Mouse (Mus musculus): ENCODE results near the gene Zfp286.

The Zfp286 gene

GRCm38 (mm10) chr11:62814625-62815024, 25.4 kb upstream of the Zfp286 start:
- H3K36me3 ChIP-seq (ENCODE audit: control insufficient read depth, insufficient read depth, low read length, poor library complexity, severe bottlenecking), result no peaks in the 10 kb centered on the region
- no peak for DNase-seq (ENCODE audit: low read depth, low spot score)
- H3K27me3 ChIP-seq (ENCODE audit: control insufficient read depth, insufficient read depth, low read length, poor library complexity, severe bottlenecking), result no peaks in the 10 kb centered on the region

- no peak for DNase-seq (ENCODE audit: low read depth, low spot score)
- Histone ChIP-seq H3K27me3 (ENCODE audit: control insufficient read depth, insufficient read depth, low read length, poor library complexity, severe bottlenecking) (no peaks in the 10 kb centered on the region), H3K36me3 (ENCODE audit: control insufficient read depth, insufficient read depth, low read length, poor library complexity, severe bottlenecking) (no peaks in the 10 kb centered on the region)
These were observed 24.8 kb upstream of the Zfp286 start for GRCm38 (mm10) chr11:62813970-62814624.

- no peak for DNase-seq (ENCODE audit: low read depth, low spot score)
- H3K27me3 ChIP-seq (ENCODE audit: control insufficient read depth, insufficient read depth, low read length, poor library complexity, severe bottlenecking), result no peaks in the 10 kb centered on the region
- H3K36me3 ChIP-seq (ENCODE audit: control insufficient read depth, insufficient read depth, low read length, poor library complexity, severe bottlenecking), result no peaks in the 10 kb centered on the region
These were observed 24.2 kb upstream of the Zfp286 start for GRCm38 (mm10) chr11:62813497-62813896.

- no peak for DNase-seq (ENCODE audit: low read depth, low spot score)
- H3K36me3 ChIP-seq (ENCODE audit: control insufficient read depth, insufficient read depth, low read length, poor library complexity, severe bottlenecking), result no peaks in the 10 kb centered on the region
- no peaks in the 10 kb centered on the region for H3K27me3 ChIP-seq (ENCODE audit: control insufficient read depth, insufficient read depth, low read length, poor library complexity, severe bottlenecking)
These were observed 23.0 kb upstream of the Zfp286 start for GRCm38 (mm10) chr11:62812268-62812667.

- Histone ChIP-seq H3K36me3 (ENCODE audit: control insufficient read depth, insufficient read depth, low read length, poor library complexity, severe bottlenecking) (no peaks in the 10 kb centered on the region), H3K27me3 (ENCODE audit: control insufficient read depth, insufficient read depth, low read length, poor library complexity, severe bottlenecking) (no peaks in the 10 kb centered on the region)
- peak; percentile 26 for DNase-seq (ENCODE audit: low read depth, low spot score)
These were observed 19.9 kb upstream of the Zfp286 start for GRCm38 (mm10) chr11:62809201-62809600.

- H3K27me3 ChIP-seq (ENCODE audit: control insufficient read depth, insufficient read depth, low read length, poor library complexity, severe bottlenecking), result no peaks in the 10 kb centered on the region
- H3K36me3 ChIP-seq (ENCODE audit: control insufficient read depth, insufficient read depth, low read length, poor library complexity, severe bottlenecking), result no peaks in the 10 kb centered on the region
- DNase-seq (ENCODE audit: low read depth, low spot score), result peak; percentile 13
These were observed 18.7 kb upstream of the Zfp286 start for GRCm38 (mm10) chr11:62807965-62808364.

- Histone ChIP-seq H3K36me3 (ENCODE audit: control insufficient read depth, insufficient read depth, low read length, poor library complexity, severe bottlenecking) (no peaks in the 10 kb centered on the region), H3K27me3 (ENCODE audit: control insufficient read depth, insufficient read depth, low read length, poor library complexity, severe bottlenecking) (no peaks in the 10 kb centered on the region)
- DNase-seq (ENCODE audit: low read depth, low spot score), result no peak
These were observed 14.9 kb upstream of the Zfp286 start for GRCm38 (mm10) chr11:62804119-62804518.

- no peaks in the 10 kb centered on the region for H3K36me3 ChIP-seq (ENCODE audit: control insufficient read depth, insufficient read depth, low read length, poor library complexity, severe bottlenecking)
- no peak for DNase-seq (ENCODE audit: low read depth, low spot score)
- H3K27me3 ChIP-seq (ENCODE audit: control insufficient read depth, insufficient read depth, low read length, poor library complexity, severe bottlenecking), result no peaks in the 10 kb centered on the region
These were observed 315 bp upstream of the Zfp286 start for GRCm38 (mm10) chr11:62789617-62789936.

- peaks cover 4% of the 10 kb centered on the region; the same call in 1 of the 2 replicates for H3K36me3 ChIP-seq (ENCODE audit: control insufficient read depth, insufficient read depth, low read length, poor library complexity, severe bottlenecking)
- no peaks in the 10 kb centered on the region for H3K27me3 ChIP-seq (ENCODE audit: control insufficient read depth, insufficient read depth, low read length, poor library complexity, severe bottlenecking)
- DNase-seq (ENCODE audit: low read depth, low spot score), result no peak
These were observed 12.8 kb downstream of the Zfp286 start for GRCm38 (mm10) chr11:62776510-62776909.

- Histone ChIP-seq H3K36me3 (ENCODE audit: control insufficient read depth, insufficient read depth, low read length, poor library complexity, severe bottlenecking) (no peaks in the 10 kb centered on the region), H3K27me3 (ENCODE audit: control insufficient read depth, insufficient read depth, low read length, poor library complexity, severe bottlenecking) (no peaks in the 10 kb centered on the region)
- no peak for DNase-seq (ENCODE audit: low read depth, low spot score)
These were observed 28.4 kb downstream of the Zfp286 start for GRCm38 (mm10) chr11:62760755-62761457.

- Histone ChIP-seq H3K27me3 (ENCODE audit: control insufficient read depth, insufficient read depth, low read length, poor library complexity, severe bottlenecking) (no peaks in the 10 kb centered on the region), H3K36me3 (ENCODE audit: control insufficient read depth, insufficient read depth, low read length, poor library complexity, severe bottlenecking) (no peaks in the 10 kb centered on the region)
- DNase-seq (ENCODE audit: low read depth, low spot score), result no peak
These were observed 30.8 kb downstream of the Zfp286 start for GRCm38 (mm10) chr11:62758491-62758890.

- no peaks in the 10 kb centered on the region for H3K27me3 ChIP-seq (ENCODE audit: control insufficient read depth, insufficient read depth, low read length, poor library complexity, severe bottlenecking)
- no peaks in the 10 kb centered on the region for H3K36me3 ChIP-seq (ENCODE audit: control insufficient read depth, insufficient read depth, low read length, poor library complexity, severe bottlenecking)
- DNase-seq (ENCODE audit: low read depth, low spot score), result no peak
These were observed 31.4 kb downstream of the Zfp286 start for GRCm38 (mm10) chr11:62757906-62758305.

- Histone ChIP-seq H3K27me3 (ENCODE audit: control insufficient read depth, insufficient read depth, low read length, poor library complexity, severe bottlenecking) (no peaks in the 10 kb centered on the region), H3K36me3 (ENCODE audit: control insufficient read depth, insufficient read depth, low read length, poor library complexity, severe bottlenecking) (no peaks in the 10 kb centered on the region)
- no peak for DNase-seq (ENCODE audit: low read depth, low spot score)
These were observed 32.1 kb downstream of the Zfp286 start for GRCm38 (mm10) chr11:62757143-62757507.

- DNase-seq (ENCODE audit: low read depth, low spot score), result peak; percentile 87
These were observed 32.7 kb downstream of the Zfp286 start for GRCm38 (mm10) chr11:62756456-62757142.

GRCm38 (mm10) chr11:62752780-62753179, 36.5 kb downstream of the Zfp286 start, which contains the start of gene Gm10428:
Gm10428 (plus strand) TSS chr11:62753100.
- no peaks in the 10 kb centered on the region for H3K36me3 ChIP-seq (ENCODE audit: control insufficient read depth, insufficient read depth, low read length, poor library complexity, severe bottlenecking)
- DNase-seq (ENCODE audit: low read depth, low spot score), result no peak
- no peaks in the 10 kb centered on the region for H3K27me3 ChIP-seq (ENCODE audit: control insufficient read depth, insufficient read depth, low read length, poor library complexity, severe bottlenecking)

More at GRCm38 (mm10) chr11:62756456-62757142, 32.7 kb downstream of the Zfp286 start:
- Histone ChIP-seq H3K27me3 (ENCODE audit: control insufficient read depth, insufficient read depth, low read length, poor library complexity, severe bottlenecking) (no peaks in the 10 kb centered on the region), H3K36me3 (ENCODE audit: control insufficient read depth, insufficient read depth, low read length, poor library complexity, severe bottlenecking) (no peaks in the 10 kb centered on the region)

All from splenic B cell, adult 2 months (primary cell).